Mouse (Mus musculus) Patski (cell line): ENCODE results near the gene 1600014C23Rik. TPM values are rescaled to one million over a fixed set of nuclear protein-coding genes. Genes with fewer than 3 reads are reported as not detected.

Experiments
- ATAC-seq: fragments of 100-300 bp; one replicate; pipeline ENCODE4 v1.8.0; 2021
- CTCF ChIA-PET: fragments of 350-600 bp; sonication (Branson Sonifier 250); formaldehyde crosslinking; loops from one replicate; lab custom pipeline; 2022; ENCODE audit warnings: inconsistent platforms; lab: Charles Lee
- POLR2A ChIA-PET: fragments of 350-600 bp; sonication (Branson Sonifier 250); formaldehyde crosslinking; loops from one replicate; lab custom pipeline; 2022; ENCODE audit warnings: antibody characterized with exemption, inconsistent platforms; lab: Charles Lee
- DNase-seq: peaks from one replicate; pipeline ENCODE4 v3.0.0-alpha.2; 2011; ENCODE audit warnings: low read depth, low spot score
- H3K27me3 ChIP-seq: fragments of 371-371 bp; one replicate; pipeline ENCODE4 v1.5.1; 2021
- CTCF ChIP-seq: fragments of 100-300 bp; IDR thresholded peaks from one replicate; pipeline ENCODE4 v1.5.1; 2021
- in situ Hi-C: fragments of 300-500 bp; cut with MboI; formaldehyde crosslinking; loops from 3 replicates; pipeline ENCODE4 v1.11.1; 2018; ENCODE audit warnings: low pct_unique_long_range_greater_than_20kb, mixed read lengths
- polyA plus RNA-seq: library from polyadenylated mRNA; unstranded; gene quantifications from one replicate; pipeline ENCODE4 v1.2.3, GENCODE M21; 2021

The 1600014C23Rik gene
- polyA plus RNA-seq, 1 experiment from 2014 or later, result not detected

GRCm38 (mm10) chr17:45696981-45697380 is 36.7 kb downstream of the 1600014C23Rik start:
- POLR2A ChIA-PET, result no interaction called here
- no peaks in the 10 kb centered on the region for H3K27me3 ChIP-seq
- CTCF ChIA-PET, result interaction anchor here (1.2 to 1.4 kb wide), 2 partner anchors 21 to 27 kb away, joined by 3 to 4 read pairs; no protein-coding TSS in a partner anchor
- TF ChIP-seq CTCF, result no peak
- in situ Hi-C loops, result no loop called here
- ATAC-seq (no peak), DNase-seq (no peak)

- no peaks in the 10 kb centered on the region for H3K27me3 ChIP-seq
- ATAC-seq, result peak; percentile 86
- in situ Hi-C loops, result no loop called here
- no peak for TF ChIP-seq CTCF
- peak; percentile 80 for DNase-seq
- POLR2A ChIA-PET, result interaction anchor here (0.6 to 0.9 kb wide), 2 partner anchors 10 to 134 kb away, joined by 5 to 6 read pairs; no protein-coding TSS in a partner anchor
- CTCF ChIA-PET, result interaction anchor here (1.0 to 1.4 kb wide), 3 partner anchors 8 to 29 kb away, joined by 3 to 4 read pairs (median 3); partner anchors contain the start of gene Tmem63b
Observed at GRCm38 (mm10) chr17:45695227-45696120, 38.2 kb downstream of the 1600014C23Rik start.

DNA sequence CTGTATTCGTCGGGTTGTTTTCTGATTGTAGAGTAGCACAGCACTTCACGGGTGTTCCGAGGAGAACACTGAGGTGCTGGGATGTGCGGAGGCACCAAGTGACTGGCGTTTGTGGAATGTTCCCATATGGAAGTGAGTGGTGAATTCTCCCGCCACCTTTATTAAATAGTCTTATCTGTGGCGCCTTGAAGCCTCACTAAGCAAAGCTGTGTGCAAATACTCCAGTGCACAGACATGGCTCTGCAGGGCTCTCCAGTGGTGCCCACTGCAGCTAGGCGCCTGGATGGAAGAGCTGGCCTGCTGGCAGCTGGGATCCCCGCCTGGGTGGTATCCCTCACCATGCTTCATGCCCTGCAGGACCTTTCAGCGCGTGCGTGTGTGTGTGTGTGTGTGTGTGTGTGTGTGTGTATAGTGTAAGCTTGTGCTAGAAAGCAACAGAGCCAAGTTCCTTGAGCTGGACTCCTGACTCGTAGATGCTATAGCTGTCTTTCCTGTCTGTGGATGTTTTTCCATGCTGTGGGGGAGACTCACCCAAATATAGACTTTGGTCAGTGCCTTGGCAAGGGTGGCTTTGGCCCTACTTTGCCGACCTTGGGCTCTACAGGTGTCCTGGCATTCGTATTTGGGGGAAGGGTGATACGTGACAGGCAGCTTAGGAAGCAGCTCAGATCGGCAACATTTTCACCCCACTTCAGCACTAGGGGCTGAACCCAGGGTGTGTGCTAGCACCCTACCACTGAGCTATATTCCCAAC is 39.7 kb downstream of the 1600014C23Rik start:
- no peaks in the 10 kb centered on the region for H3K27me3 ChIP-seq
- no peak for TF ChIP-seq CTCF
- ATAC-seq, result no peak
- DNase-seq, result no peak
- in situ Hi-C loops, result no loop called here
- ChIA-PET POLR2A (interaction anchor here (0.6 to 1.4 kb wide), 4 partner anchors 9 to 688 kb away, joined by 3 to 4 read pairs (median 4); no protein-coding TSS in a partner anchor), CTCF (interaction anchor here (1.0 kb wide), 1 partner anchor 111 kb away, joined by 3 read pairs; no protein-coding TSS in a partner anchor)

DNA sequence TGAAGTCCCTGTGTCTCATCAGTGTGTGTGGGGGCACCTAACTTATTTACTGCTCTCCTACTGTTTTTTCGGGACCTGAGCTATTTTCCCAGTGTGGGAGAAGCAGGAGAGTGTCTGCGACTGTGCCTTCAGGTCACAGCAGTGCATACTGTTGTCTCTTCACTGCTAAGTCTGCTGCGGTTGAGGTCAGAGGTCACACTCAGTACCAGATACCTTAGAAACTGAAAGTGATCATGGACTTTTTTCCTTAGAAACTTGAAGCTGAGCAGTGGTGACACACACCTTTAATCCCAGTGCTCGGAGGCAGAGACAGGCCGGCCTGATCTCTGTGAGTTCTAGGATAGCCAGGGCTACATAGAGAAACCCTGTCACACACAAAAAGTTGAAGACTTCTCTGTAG is 41.5 kb downstream of the 1600014C23Rik start:
- ATAC-seq (no peak), DNase-seq (no peak)
- no peak for TF ChIP-seq CTCF
- CTCF ChIA-PET, result no interaction called here
- POLR2A ChIA-PET, result interaction anchor here (0.9 kb wide), 1 partner anchor 9 kb away, joined by 4 read pairs; no protein-coding TSS in a partner anchor
- in situ Hi-C loops, result no loop called here
- H3K27me3 ChIP-seq, result no peaks in the 10 kb centered on the region

- ATAC-seq, result no peak
- no peaks in the 10 kb centered on the region for H3K27me3 ChIP-seq
- TF ChIP-seq CTCF, result no peak
- ChIA-PET POLR2A (no interaction called here), CTCF (no interaction called here)
- DNase-seq, result no peak
- in situ Hi-C loops, result no loop called here
Observed at GRCm38 (mm10) chr17:45690044-45690443, 43.6 kb downstream of the 1600014C23Rik start.

DNA sequence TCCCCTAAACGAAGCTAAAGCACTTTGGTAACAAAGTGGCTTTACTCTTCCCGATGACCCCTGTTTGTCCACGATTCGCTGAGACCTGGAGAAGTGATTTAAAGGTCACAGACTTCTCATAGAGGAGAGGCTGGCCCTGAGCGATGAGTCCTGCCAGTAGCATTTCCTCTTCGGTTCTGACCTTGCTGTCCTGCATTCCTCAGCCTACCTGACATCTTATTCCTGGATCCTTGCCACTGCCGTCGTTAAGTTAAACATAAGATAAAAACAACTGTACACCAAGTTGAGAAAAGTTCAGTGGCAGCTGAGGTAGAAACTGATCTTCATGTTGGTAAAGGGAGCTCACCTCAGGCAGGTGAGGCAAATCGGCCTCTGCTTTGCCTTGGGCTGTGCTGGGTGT is 44.5 kb downstream of the 1600014C23Rik start:
- TF ChIP-seq CTCF, result no peak
- no peaks in the 10 kb centered on the region for H3K27me3 ChIP-seq
- ATAC-seq, result no peak
- in situ Hi-C loops, result no loop called here
- CTCF ChIA-PET, result no interaction called here
- POLR2A ChIA-PET, result no interaction called here
- no peak for DNase-seq

DNA sequence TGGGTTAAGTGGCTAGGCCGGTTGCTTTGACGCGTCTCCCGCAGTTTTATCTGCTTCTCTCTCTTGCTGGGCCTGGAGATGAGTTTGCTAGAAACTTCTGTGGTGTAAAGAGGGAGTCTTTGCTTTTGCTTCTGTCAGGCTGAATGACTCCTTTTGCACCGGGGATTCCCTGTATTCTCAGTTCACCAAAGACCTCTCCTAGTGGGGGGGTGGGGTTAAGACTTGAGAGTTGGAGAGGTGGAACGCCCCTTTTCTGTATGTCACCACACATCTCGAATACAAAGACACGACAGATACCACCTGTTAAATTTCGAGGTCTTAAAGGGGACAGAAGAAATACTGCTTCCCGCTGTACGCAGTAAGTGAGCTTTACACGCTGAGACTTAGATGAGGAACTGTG is 46.9 kb downstream of the 1600014C23Rik start, which contains the start of gene Tmem63b:
Tmem63b (minus strand) TSS at position 190 of the 400 bp plus-strand sequence.
- DNase-seq, result no peak
- no peak for ATAC-seq
- ChIA-PET CTCF (interaction anchor here (0.6 to 1.9 kb wide), 3 partner anchors 9 to 37 kb away, joined by 3 to 4 read pairs (median 3); no protein-coding TSS in a partner anchor), POLR2A (interaction anchor here (0.6 to 0.7 kb wide), 2 partner anchors 9 to 14 kb away, joined by 4 read pairs; no protein-coding TSS in a partner anchor)
- H3K27me3 ChIP-seq, result no peaks in the 10 kb centered on the region
- TF ChIP-seq CTCF, result no peak
- in situ Hi-C loops, result no loop called here

DNA sequence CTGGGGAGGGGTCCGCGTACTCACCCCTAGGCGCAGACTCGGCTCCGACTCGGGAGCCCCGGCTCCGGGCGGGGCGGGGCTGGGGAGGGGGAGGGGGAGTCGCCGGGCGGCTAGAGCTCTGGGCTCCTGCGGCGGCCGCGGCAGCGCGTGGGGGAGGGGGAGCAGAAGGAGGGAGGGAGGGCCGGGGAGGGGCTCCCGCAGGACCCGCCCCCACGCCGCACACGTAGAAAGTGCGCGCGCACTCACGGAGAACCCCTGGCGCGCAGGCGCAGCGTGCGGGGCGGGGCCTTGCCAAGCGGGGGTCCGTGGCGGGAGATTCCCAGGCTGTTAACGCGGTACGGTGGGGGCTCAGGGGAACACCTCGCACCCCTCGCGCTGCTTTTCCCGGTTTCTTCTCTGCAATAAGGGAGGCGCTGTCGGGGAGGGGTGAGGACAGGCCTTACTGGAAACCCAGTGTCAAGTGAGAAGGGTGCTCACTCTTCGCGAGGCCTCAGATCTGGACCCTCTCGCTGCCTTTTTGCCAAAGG is 47.5 kb downstream of the 1600014C23Rik start, which contains the start of gene Mrpl14:
Mrpl14 (plus strand) TSS at position 230 of the 527 bp plus-strand sequence.
- in situ Hi-C loops, result no loop called here
- ChIA-PET POLR2A (interaction anchor here (0.6 to 1.1 kb wide), 3 partner anchors 8 to 935 kb away, joined by 3 to 5 read pairs (median 4); no protein-coding TSS in a partner anchor), CTCF (interaction anchor here (0.6 to 1.9 kb wide), 3 partner anchors 9 to 38 kb away, joined by 3 to 4 read pairs (median 3); no protein-coding TSS in a partner anchor)
- ATAC-seq (peak; percentile 63), DNase-seq (no peak)
- no peak for TF ChIP-seq CTCF
- H3K27me3 ChIP-seq, result no peaks in the 10 kb centered on the region

GRCm38 (mm10) chr17:45685171-45686092 is 48.2 kb downstream of the 1600014C23Rik start:
- CTCF ChIA-PET, result interaction anchor here (1.0 kb wide), 1 partner anchor 39 kb away, joined by 4 read pairs; no protein-coding TSS in a partner anchor
- in situ Hi-C loops, result no loop called here
- no peaks in the 10 kb centered on the region for H3K27me3 ChIP-seq
- no peak for DNase-seq
- peak; percentile 55 for ATAC-seq
- POLR2A ChIA-PET, result interaction anchor here (0.6 to 1.1 kb wide), 3 partner anchors 9 to 936 kb away, joined by 3 to 5 read pairs (median 4); no protein-coding TSS in a partner anchor
- TF ChIP-seq CTCF, result no peak
